Mouse (Mus musculus): ENCODE measurements around the gene Iqsec3.
A peak's percentile ranks its signal among the peaks of the same experiment; 100 is the strongest.

Gene Iqsec3

GRCm38 (mm10) chr6:121473093-121473821 lies at the start of gene Iqsec3:
Iqsec3 (minus strand) TSS chr6:121473678.
- DNase-seq, result peak; percentile 98

- DNase-seq, result no peak
These were observed 48.7 kb upstream of the Iqsec3 start for GRCm38 (mm10) chr6:121522106-121522705.

GRCm38 (mm10) chr6:121521030-121521429 lies 47.6 kb upstream of the Iqsec3 start:
- DNase-seq, result no peak

GRCm38 (mm10) chr6:121519896-121520295 lies 46.4 kb upstream of the Iqsec3 start:
- no peak for DNase-seq

- no peak for DNase-seq
These were observed 45.9 kb upstream of the Iqsec3 start for GRCm38 (mm10) chr6:121519266-121519810.

GRCm38 (mm10) chr6:121517726-121518125 lies 44.2 kb upstream of the Iqsec3 start:
- no peak for DNase-seq

- no peak for DNase-seq
These were observed 36.9 kb upstream of the Iqsec3 start for GRCm38 (mm10) chr6:121510381-121510780.

- DNase-seq, result no peak
These were observed 36.4 kb upstream of the Iqsec3 start for GRCm38 (mm10) chr6:121509871-121510270.

- DNase-seq, result peak; percentile 27
These were observed 34.8 kb upstream of the Iqsec3 start for GRCm38 (mm10) chr6:121508266-121508665.

GRCm38 (mm10) chr6:121501044-121501638 lies 27.7 kb upstream of the Iqsec3 start:
- no peak for DNase-seq

GRCm38 (mm10) chr6:121499856-121500255 lies 26.4 kb upstream of the Iqsec3 start:
- no peak for DNase-seq

- DNase-seq, result peak; percentile 8
These were observed 25.5 kb upstream of the Iqsec3 start for GRCm38 (mm10) chr6:121498819-121499535.

GRCm38 (mm10) chr6:121495606-121496005 lies 22.1 kb upstream of the Iqsec3 start:
- no peak for DNase-seq

- DNase-seq, result no peak
These were observed 21.5 kb upstream of the Iqsec3 start for GRCm38 (mm10) chr6:121495026-121495425.

- no peak for DNase-seq
These were observed 20.8 kb upstream of the Iqsec3 start for GRCm38 (mm10) chr6:121494319-121494718.

GRCm38 (mm10) chr6:121491339-121491738 lies 17.9 kb upstream of the Iqsec3 start:
- no peak for DNase-seq

- DNase-seq, result no peak
These were observed 1.2 kb downstream of the Iqsec3 start for GRCm38 (mm10) chr6:121472273-121472672.

- DNase-seq, result no peak
These were observed 5.2 kb downstream of the Iqsec3 start for GRCm38 (mm10) chr6:121468235-121468634.

GRCm38 (mm10) chr6:121462628-121463340 lies 10.7 kb downstream of the Iqsec3 start:
- no peak for DNase-seq

GRCm38 (mm10) chr6:121457381-121457780 lies 16.1 kb downstream of the Iqsec3 start:
- DNase-seq, result no peak

GRCm38 (mm10) chr6:121456651-121457050 lies 16.8 kb downstream of the Iqsec3 start:
- no peak for DNase-seq
